In genomic region chr1:120155325-120155724, GRCm38 (mm10) we compare ENCODE assay signal across 8 mouse cellular contexts. TPM values are rescaled to one million over a fixed set of nuclear protein-coding genes. Genes with fewer than 3 reads are reported as not detected.
DNase-seq lines count a peak whose midpoint lies in the region; ATAC-seq and TF ChIP-seq lines count a peak whose summit lies in the region.

No protein-coding gene starts in this region.

- peaks cover 4% of the 10 kb centered on the region; the same call in 1 of the 2 replicates for H3K4me1 ChIP-seq in embryonic facial prominence, embryonic 14.5 days (ENCODE audit: control insufficient read depth, insufficient read depth, low read length)

- no peak for ATAC-seq in embryonic facial prominence, embryonic 14.5 days (ENCODE audit: low read depth)
- peak; percentile 86 for ATAC-seq in megakaryocyte progenitor cell, adult 5-6 weeks (replicated peaks; ENCODE audit: poor library complexity)

- H3K36me3 ChIP-seq in embryonic facial prominence, embryonic 14.5 days (ENCODE audit: control insufficient read depth, insufficient read depth, low read length): no peaks in the 10 kb centered on the region

- no peaks in the 10 kb centered on the region for H3K27me3 ChIP-seq in embryonic facial prominence, embryonic 14.5 days (replicated peaks; ENCODE audit: control insufficient read depth, insufficient read depth, low read length)

- TF ChIP-seq CTCF in layer of hippocampus, adult 2 months (conservative IDR thresholded peaks at IDR 0.05): peak; percentile 91

- H3K4me2 ChIP-seq in embryonic facial prominence, embryonic 14.5 days (ENCODE audit: low read depth, low read length): no peak overlapping the region

- H3K9ac ChIP-seq in embryonic facial prominence, embryonic 14.5 days (ENCODE audit: low read depth, low read length): no peak overlapping the region

- no peaks in the 10 kb centered on the region for H3K9me3 ChIP-seq in embryonic facial prominence, embryonic 14.5 days (ENCODE audit: control insufficient read depth, low read length)

- no peak overlapping the region for H3K4me3 ChIP-seq in layer of hippocampus, adult 2 months
- no peak overlapping the region for H3K4me3 ChIP-seq in embryonic facial prominence, embryonic 14.5 days (ENCODE audit: low read depth, low read length)

- peak; percentile 27 for DNase-seq in adrenal gland, postnatal 14 days
- no peak for DNase-seq in adrenal gland, postnatal 4 days (ENCODE audit: low spot score in 2 of 2)
- DNase-seq in layer of hippocampus, adult 2 months (ENCODE audit: low spot score in 2 of 2): peak in 1 of 2 experiments; percentile 37
- no peak for DNase-seq in layer of hippocampus, postnatal 36 days
- DNase-seq in T-cell, adult 2 months (ENCODE audit: low spot score): peak; percentile 21
- peak; percentile 22 for DNase-seq in embryonic facial prominence, embryonic 14.5 days (ENCODE audit: low spot score)
- DNase-seq in gastrocnemius, adult 8-10 months (ENCODE audit: low spot score in 2 of 2): no peak

- no peak overlapping the region for H3K27ac ChIP-seq in layer of hippocampus, adult 2 months
- H3K27ac ChIP-seq in embryonic facial prominence, embryonic 14.5 days (replicated peaks; ENCODE audit: low read depth, low read length): no peak overlapping the region

- WGBS in embryonic facial prominence, embryonic 14.5 days: 15% methylated on average over 1 of the region's 1 CpGs

RNA-seq across cellular contexts. Expression of gene 3110009E18Rik, which starts 34.3 kb away (rescaled TPM):
- 8.8 and 10.7 TPM in 2 replicates for total RNA-seq in adrenal gland, postnatal 14 days (2021)
- total RNA-seq in adrenal gland, postnatal 4 days (2021): 10 to 100 TPM; 12.5 to 14.2 TPM
- total RNA-seq in layer of hippocampus, adult 2 months (2021): 1 to 10 TPM; 7.1 to 7.8 TPM
- total RNA-seq in layer of hippocampus, postnatal 36 days (2021): 1 to 10 TPM; 6.0 to 8.6 TPM
- polyA plus RNA-seq in embryonic facial prominence, embryonic 14.5 days (2014; fragmentation: Nextera tagmentation; extraction: Ambion mirVana): 14.6 and 16.0 TPM in 2 replicates
- total RNA-seq in megakaryocyte progenitor cell, adult 5-6 weeks (2015): 12.3 and 13.0 TPM in 2 replicates
- total RNA-seq in megakaryocyte progenitor cell, adult 5-6 weeks (2017): 2.4 and 11.5 TPM in 2 replicates
- total RNA-seq in gastrocnemius, adult 8-10 months (2022): 1 to 10 TPM; 3.6 to 5.2 (median 4.1) TPM

RNA-seq across cellular contexts. Expression of gene Dbi, which starts 34.4 kb away (rescaled TPM):
- total RNA-seq in adrenal gland, postnatal 14 days (2021): 891 and 1,093 TPM in 2 replicates
- 100 to 1,000 TPM; 429 to 512 TPM for total RNA-seq in adrenal gland, postnatal 4 days (2021)
- 100 to 1,000 TPM; 338 to 346 TPM for total RNA-seq in layer of hippocampus, adult 2 months (2021)
- total RNA-seq in layer of hippocampus, postnatal 36 days (2021): 100 to 1,000 TPM; 379 to 403 TPM
- 613 and 705 TPM in 2 replicates for polyA plus RNA-seq in embryonic facial prominence, embryonic 14.5 days (2014; fragmentation: Nextera tagmentation; extraction: Ambion mirVana)
- total RNA-seq in megakaryocyte progenitor cell, adult 5-6 weeks (2015): 344 and 366 TPM in 2 replicates
- 314 and 346 TPM in 2 replicates for total RNA-seq in megakaryocyte progenitor cell, adult 5-6 weeks (2017)
- 100 to 1,000 TPM; 117 to 144 (median 142) TPM for total RNA-seq in gastrocnemius, adult 8-10 months (2022)

Comparison
In these comparisons a context has a peak if more than half of its experiments do, and no peak if none do; other contexts are left out.
1. DNase-seq: peak in adrenal gland, postnatal 14 days (single experiment), T-cell, adult 2 months (single experiment) and embryonic facial prominence, embryonic 14.5 days (single experiment); none in adrenal gland, postnatal 4 days (0 of 2), layer of hippocampus, postnatal 36 days (0 of 2) and gastrocnemius, adult 8-10 months (0 of 2).